Mouse (Mus musculus) spleen, embryonic (tissue): Measurements from ENCODE around the gene Fmo3.

Experiments used
- CTCF ChIA-PET: fragments of 350-600 bp; sonication (Branson Sonifier 250); formaldehyde crosslinking; loops from one replicate; lab custom pipeline; 2022; lab: Charles Lee

Fmo3 gene

GRCm38 (mm10) chr1:162984428-162984827, at the start of gene Fmo3:
Gene Fmo3 (minus strand): TSS chr1:162984528.
- CTCF ChIA-PET: no interaction called here

- CTCF ChIA-PET: no interaction called here
Observed at GRCm38 (mm10) chr1:163023075-163023474, 38.7 kb upstream of the Fmo3 start.

GRCm38 (mm10) chr1:163009220-163009619, 24.9 kb upstream of the Fmo3 start:
- CTCF ChIA-PET: no interaction called here

- CTCF ChIA-PET: no interaction called here
Observed at GRCm38 (mm10) chr1:163003496-163003895, 19.2 kb upstream of the Fmo3 start.

GRCm38 (mm10) chr1:163001271-163001829, 17.0 kb upstream of the Fmo3 start:
- CTCF ChIA-PET: no interaction called here

- CTCF ChIA-PET: no interaction called here
Observed at GRCm38 (mm10) chr1:162987546-162987945, 3.2 kb upstream of the Fmo3 start.

- CTCF ChIA-PET: no interaction called here
Observed at GRCm38 (mm10) chr1:162986777-162987176, 2.4 kb upstream of the Fmo3 start.

GRCm38 (mm10) chr1:162986121-162986748, 1.9 kb upstream of the Fmo3 start:
- CTCF ChIA-PET: no interaction called here

GRCm38 (mm10) chr1:162963556-162963955, 20.8 kb downstream of the Fmo3 start:
- CTCF ChIA-PET: no interaction called here

- CTCF ChIA-PET: no interaction called here
Observed at GRCm38 (mm10) chr1:162957422-162957821, 26.9 kb downstream of the Fmo3 start.

GRCm38 (mm10) chr1:162953079-162953478, 31.2 kb downstream of the Fmo3 start:
- CTCF ChIA-PET: no interaction called here

GRCm38 (mm10) chr1:162949763-162950162, 34.6 kb downstream of the Fmo3 start:
- CTCF ChIA-PET: no interaction called here

GRCm38 (mm10) chr1:162947934-162948333, 36.4 kb downstream of the Fmo3 start:
- CTCF ChIA-PET: no interaction called here

- CTCF ChIA-PET: no interaction called here
Observed at GRCm38 (mm10) chr1:162946837-162947558, 37.3 kb downstream of the Fmo3 start.

GRCm38 (mm10) chr1:162943700-162944099, 40.6 kb downstream of the Fmo3 start:
- CTCF ChIA-PET: no interaction called here

GRCm38 (mm10) chr1:162938696-162939351, 45.5 kb downstream of the Fmo3 start:
- CTCF ChIA-PET: no interaction called here

- CTCF ChIA-PET: no interaction called here
Observed at GRCm38 (mm10) chr1:162937970-162938695, 46.2 kb downstream of the Fmo3 start.

- CTCF ChIA-PET: no interaction called here
Observed at GRCm38 (mm10) chr1:162937415-162937814, 46.9 kb downstream of the Fmo3 start, which contains the start of gene Fmo6. Gene Fmo6 (minus strand): TSS chr1:162937515.

- CTCF ChIA-PET: no interaction called here
Observed at GRCm38 (mm10) chr1:162934374-162935012, 49.8 kb downstream of the Fmo3 start.

- CTCF ChIA-PET: no interaction called here
Observed at GRCm38 (mm10) chr1:162932386-162932785, 51.9 kb downstream of the Fmo3 start.

- CTCF ChIA-PET: no interaction called here
Observed at GRCm38 (mm10) chr1:162931880-162932279, 52.4 kb downstream of the Fmo3 start.
